Mouse (Mus musculus) cerebellum, postnatal 25 days (tissue): ENCODE data around the gene Tnfaip2.

Experiments
- DNase-seq, 2 experiments: peaks; one replicate each; pipeline ENCODE4 v3.0.0; 2021; ENCODE audit warnings: mixed read lengths in 2 of 2

The Tnfaip2 gene

DNA sequence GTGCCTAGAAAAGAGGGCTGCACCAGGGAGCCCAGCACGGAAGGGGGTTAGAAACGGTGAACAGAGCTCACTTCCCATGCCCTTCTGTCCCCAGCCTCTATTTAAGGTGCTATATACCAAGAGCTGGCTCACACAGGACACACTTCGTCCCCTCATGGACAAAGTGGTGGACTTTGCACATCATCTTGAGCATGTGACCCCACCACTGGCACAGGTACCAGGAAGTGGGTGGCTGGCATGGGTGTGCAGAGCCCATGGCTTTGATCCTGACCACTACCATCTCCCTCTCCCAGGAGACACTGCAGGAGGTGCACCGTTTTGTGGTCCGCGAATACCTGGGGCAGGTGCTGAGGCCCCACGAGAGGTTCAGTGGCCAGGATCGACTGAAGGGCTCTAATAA, 13.9 kb upstream of the Tnfaip2 start:
- no peak for DNase-seq

- peak; percentile 47 to 54 for DNase-seq
Observed at GRCm38 (mm10) chr12:111428961-111429911, 13.0 kb upstream of the Tnfaip2 start.

DNA sequence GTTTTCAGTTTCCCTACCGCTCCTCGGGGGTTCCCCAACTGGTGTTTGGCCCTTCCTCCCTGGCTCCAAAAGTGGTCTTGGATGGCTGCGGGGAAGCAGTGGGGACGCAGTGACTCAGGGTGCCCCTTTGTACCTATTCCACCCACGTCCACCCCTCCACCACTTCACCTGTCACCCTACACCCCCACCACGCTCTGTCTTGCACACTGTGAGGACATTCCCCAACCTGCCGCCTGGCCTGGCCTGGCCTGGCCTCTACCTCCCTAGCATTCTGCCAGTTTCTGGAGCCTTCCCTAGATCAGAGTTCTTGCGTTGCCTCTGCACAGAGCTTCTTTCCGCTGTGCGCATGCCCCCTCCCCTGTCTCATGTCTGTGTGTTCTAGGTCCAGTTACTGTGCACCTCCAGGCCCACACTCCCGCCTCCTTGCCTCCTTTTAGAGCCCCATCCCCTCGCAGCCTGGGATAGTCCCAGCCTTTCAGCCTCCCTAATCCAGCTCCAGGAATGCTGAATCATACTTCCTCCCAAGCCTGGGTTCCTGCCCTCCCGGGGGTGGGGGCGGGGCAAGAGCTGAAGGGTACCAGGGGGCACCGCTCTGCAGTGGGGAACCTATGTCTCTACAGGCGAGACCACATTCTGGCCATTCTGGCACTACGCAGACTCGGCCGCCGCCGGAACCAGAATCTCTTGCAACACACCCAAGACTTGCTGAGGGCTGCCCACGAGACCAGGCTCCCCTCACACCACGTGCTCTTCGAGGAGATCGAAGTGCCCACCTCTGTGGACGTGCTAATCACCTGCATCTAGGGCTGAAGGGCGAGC, 12.0 kb upstream of the Tnfaip2 start:
- DNase-seq, result no peak

DNA sequence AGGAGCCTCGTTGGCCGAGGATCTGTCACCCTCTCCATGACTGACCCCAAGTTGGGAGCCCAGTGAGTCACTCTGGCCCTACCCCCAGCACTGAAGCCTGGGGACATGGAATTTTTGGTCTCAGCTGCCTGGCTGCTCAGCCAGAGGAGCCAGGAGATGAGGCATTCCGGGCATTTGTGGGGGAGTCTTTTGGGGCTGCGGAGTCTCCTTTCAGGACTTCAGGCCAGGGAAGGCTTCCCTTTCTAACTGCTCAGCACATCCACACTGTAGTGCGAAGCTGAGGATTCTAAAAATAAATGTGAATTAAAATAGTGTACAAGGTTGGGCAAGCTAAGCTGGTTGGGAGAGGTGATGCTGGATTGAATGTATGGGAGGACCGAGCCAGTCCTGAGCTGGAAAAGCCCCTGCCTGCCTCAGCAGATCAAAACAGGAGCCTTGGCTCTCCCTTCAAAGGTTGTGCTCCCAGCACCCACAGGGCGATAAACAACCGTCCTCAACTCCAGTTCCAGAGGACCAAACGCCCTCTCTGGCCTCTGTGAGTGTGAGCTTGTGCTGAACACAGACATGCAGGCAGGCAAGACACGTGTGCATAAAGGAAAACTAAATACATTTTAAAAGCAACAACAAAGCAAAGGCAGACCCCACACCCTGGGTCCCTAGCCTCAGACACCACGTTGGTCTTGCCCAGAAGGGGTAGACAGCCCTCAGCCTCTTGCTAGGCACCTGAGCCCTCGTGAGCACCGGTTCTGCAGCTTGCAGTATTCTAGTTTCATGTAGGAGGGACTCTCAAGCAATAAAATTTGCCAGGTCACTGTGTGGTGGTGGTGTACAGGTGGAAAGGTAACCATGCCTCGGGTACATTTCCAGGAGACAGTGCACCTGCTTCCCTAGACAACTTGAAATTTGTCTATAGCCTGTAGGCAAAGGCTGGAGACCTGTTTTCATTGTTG, 11.1 kb upstream of the Tnfaip2 start:
- no peak for DNase-seq

DNA sequence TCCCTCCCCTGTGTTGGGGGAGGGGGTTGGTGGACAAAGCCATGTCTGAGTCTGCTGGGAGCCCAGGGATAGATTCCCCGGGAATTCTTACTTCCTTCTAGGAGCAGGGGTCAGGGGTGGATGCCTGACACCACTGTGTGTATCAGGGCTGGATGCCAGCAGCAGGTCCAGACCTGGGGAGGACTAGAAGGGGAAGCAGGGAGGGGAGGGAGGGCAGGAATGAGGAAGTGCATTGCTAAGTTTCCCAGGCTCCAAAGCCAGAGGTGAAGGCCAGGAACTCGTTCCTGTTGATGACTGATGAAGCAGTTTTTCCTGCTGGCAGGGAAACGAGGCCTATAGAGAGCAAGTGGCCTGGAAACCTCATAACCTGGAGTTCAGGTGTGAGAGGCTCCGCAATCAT, 10.2 kb upstream of the Tnfaip2 start:
- no peak for DNase-seq

GRCm38 (mm10) chr12:111432751-111433331, 9.4 kb upstream of the Tnfaip2 start:
- no peak for DNase-seq

- DNase-seq, result no peak
Observed at GRCm38 (mm10) chr12:111434164-111434744, 8.0 kb upstream of the Tnfaip2 start.

- no peak for DNase-seq
Observed at GRCm38 (mm10) chr12:111434745-111435327, 7.4 kb upstream of the Tnfaip2 start.

DNA sequence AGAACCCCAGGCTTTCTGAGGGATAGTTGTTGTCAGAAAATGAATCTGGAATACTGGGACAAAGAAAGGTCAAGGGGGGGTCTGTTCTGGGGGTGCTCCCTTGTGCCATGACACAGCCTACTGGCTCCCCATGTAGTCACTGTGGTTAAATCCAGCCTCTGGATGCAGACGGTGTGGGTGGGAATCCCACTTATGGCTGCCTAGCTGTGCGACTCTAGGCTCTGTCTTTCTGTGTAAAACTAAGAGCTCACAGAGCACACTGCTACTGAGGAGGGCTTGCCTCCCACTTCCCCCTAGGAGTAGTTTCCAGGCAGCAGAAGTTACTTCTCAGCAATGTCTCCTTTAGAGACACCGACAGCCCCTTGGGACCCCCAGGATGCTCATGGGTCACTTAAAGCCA, 6.1 kb upstream of the Tnfaip2 start:
- DNase-seq, result no peak

GRCm38 (mm10) chr12:111436640-111437039, 5.6 kb upstream of the Tnfaip2 start:
- no peak for DNase-seq

GRCm38 (mm10) chr12:111437222-111437900, 4.9 kb upstream of the Tnfaip2 start:
- no peak for DNase-seq

- no peak for DNase-seq
Observed at GRCm38 (mm10) chr12:111438850-111439249, 3.4 kb upstream of the Tnfaip2 start.

- DNase-seq, result no peak
Observed at GRCm38 (mm10) chr12:111440701-111441373, 1.4 kb upstream of the Tnfaip2 start.

GRCm38 (mm10) chr12:111441523-111441922, 746 bp upstream of the Tnfaip2 start:
- DNase-seq, result no peak

DNA sequence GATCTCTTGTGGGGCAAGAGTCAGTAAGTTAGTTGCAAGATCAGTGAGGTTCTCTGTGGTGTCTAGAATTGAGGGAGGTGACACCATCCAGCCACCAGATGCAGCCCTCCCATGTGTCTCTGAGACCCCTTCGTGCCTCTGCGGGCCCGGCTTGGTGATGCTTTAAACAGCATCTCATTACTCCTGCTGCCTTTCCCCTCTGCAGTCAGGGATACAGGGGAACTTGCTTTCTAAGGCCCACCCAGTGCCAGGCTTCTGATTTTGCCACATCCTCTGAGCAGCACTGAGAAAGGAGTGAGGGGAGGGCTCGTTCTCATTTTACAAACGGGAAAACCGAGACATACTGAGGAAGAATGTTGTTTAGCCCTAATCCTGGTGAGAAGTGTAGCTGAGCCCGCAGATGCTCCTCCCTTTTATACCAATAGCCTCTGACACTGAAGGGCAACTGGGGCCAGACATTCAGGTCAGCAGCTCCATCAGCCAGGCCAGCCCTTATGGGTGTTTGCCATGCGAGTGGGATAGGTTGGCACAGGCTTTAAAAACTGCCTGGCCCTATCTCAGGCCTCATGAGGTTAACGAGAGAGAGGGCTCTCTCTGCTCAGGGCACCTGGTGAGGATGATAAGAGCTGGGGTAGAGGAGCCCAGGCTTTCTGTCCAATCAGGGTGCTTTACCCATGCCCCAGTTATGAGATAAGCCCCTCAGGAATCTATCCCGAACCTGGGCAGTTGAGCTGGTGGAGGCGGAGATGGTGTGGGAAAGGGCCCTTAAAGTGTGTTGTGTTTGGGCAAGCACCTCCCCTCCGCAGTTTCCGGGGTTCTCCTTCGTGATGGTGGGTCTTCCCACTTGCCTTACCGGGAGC, 972 bp downstream of the Tnfaip2 start:
- no peak for DNase-seq

- no peak for DNase-seq
Observed at GRCm38 (mm10) chr12:111443921-111444831, 1.9 kb downstream of the Tnfaip2 start.

- DNase-seq, result no peak
Observed at GRCm38 (mm10) chr12:111445161-111445889, 3.1 kb downstream of the Tnfaip2 start.
